Mouse (Mus musculus): ENCODE data around the gene Olfr1394.
"Not testable (repeated sequence)": the region's sequence is repeated elsewhere in the genome, so short reads cannot be mapped to it uniquely, and the experiment has no call there.

The Olfr1394 gene

DNA sequence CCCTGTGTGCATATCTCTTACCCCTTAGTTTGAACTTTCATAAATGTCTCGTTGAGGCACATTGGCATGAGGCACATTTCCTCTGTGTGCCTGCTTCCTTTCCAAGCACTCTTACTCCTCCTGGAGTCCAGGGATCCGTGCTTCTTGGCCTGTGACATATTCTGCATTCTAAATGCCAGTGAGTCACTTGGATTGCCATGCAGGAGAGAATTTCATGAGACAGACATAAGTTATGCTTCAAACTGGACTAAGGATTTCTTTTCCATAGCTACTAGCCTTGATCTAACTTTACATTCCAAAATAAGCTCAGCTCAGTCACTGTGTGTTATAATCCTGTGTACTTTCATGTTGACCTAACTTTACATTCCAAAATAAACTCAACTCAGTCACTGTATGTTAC lies 36.9 kb downstream of the Olfr1394 start:
- DNase-seq: no peak

DNA sequence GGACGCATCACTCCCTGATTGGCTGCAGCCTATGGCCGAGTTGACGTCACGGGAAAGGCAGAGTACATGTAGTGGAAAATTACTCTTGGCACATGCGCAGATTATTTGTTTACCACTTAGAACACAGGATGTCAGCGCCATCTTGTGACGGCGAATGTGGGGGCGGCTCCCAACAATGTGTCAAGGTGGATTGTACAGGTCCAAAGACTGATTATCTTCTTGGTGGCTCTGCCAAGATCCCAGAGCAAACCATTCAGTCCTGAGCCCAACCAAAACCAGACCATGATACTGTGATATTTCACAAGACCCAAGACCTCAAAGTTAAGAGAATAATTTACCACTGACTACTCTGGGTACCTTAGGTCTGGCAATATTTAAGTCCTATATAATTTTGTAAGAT lies 40.6 kb downstream of the Olfr1394 start:
- not testable (repeated sequence) for DNase-seq

DNA sequence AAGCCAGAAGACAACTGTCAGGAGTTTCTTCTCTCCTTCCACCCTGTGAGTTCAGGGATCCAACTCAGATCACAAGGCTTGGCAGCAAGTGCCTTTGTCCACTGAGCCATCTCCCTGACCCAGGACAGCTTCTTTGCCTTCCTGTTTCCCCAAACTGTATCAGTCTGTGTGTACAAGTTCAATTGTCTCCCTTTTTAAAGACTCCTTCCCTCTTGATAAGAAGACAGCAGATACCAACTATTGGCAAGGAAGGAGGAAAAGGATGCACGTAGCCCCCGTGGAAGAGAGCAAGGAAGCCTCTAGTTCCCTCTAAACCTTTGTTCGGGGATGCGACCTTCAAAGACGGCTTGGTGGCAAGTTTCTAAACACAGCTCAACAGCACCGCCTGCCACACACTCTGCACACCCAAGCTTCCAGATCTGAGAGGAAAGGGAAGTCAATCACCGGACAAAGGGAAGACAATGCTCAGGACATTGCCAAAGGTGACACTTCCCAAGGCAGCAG lies 41.7 kb downstream of the Olfr1394 start:
- DNase-seq: no peak

DNA sequence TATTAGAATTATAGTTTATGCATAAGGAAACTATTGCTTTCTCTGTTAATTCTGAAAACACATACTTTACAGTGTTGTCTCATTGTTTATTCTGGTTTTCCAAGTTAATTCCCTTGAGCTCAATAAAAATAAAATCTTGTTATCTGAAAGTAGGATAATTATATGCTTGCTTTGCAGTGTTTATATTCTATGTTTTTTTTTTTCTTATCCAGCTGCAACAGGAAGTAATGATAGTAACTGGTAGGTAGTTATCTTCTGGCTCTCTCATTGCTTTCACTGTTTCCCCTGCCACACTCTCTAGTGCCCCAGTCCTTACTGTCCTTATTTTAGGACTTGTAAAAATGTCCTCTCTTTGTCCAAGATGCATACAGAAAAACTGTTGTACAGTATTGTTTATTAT lies 46.5 kb downstream of the Olfr1394 start:
- no peak for DNase-seq

DNA sequence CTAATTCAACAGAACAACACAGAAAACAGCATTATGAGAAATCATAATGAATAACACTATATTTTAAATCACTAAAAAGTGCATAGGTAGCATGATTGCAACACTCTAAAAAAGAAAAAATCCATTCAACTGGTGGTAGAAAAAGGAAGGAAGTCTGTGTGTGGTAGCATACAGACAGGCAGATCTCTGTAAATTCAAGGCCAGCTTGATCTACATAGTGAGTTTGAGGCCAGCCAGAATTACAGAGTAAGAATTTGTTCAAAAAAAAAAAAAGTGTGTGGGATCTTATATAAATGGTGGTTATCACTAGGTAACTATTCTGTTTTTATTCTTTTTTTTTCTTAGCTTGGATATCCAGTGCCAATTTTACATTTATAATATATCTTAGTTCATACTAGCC lies 47.0 kb downstream of the Olfr1394 start:
- no peak for DNase-seq

DNA sequence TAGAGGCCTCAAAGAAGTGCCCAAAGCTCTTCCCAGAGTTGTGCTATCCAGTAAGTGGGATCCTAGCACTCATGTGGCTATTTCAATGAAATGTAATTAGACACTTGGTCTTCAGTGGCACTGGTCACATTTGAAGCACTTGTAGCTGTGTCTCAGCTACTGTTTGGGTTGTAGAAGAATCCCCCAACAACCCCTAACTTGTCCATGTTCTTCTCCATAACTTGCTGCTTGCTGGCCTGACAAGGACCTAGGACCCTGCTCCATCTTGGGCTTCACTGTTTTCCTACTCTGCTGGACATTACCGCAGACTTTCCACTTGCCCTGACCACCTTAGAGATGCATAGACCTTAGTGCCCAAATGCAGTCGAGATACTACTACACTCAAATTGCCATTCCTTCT lies 47.9 kb downstream of the Olfr1394 start:
- no peak for DNase-seq

DNA sequence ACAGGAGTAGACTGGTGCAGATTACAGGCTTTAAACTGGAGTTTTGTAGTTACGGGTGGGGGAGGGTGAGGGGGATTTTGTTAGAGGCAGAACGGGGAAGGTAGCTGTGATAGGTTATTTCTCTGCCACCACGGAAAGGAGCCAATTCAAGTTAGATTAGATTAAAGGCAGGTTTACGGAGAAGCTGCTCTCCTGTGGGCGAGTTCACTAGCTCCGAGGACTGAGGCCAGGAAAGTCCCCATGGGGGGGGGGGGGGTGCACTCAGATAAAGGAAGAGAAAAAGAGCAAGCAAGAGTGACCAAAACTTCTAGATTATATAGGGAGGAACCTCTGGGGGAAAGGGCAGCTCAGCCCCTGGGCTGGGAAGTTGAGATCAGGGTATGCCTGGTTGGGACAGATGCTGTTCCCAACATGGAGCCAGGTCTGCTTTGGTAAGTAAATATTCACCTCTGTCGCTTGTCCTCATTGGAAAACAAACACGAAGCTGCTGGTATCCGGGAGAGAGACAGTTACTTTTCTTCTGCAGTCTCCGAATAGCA lies 48.4 kb downstream of the Olfr1394 start:
- DNase-seq: peak; percentile 4

DNA sequence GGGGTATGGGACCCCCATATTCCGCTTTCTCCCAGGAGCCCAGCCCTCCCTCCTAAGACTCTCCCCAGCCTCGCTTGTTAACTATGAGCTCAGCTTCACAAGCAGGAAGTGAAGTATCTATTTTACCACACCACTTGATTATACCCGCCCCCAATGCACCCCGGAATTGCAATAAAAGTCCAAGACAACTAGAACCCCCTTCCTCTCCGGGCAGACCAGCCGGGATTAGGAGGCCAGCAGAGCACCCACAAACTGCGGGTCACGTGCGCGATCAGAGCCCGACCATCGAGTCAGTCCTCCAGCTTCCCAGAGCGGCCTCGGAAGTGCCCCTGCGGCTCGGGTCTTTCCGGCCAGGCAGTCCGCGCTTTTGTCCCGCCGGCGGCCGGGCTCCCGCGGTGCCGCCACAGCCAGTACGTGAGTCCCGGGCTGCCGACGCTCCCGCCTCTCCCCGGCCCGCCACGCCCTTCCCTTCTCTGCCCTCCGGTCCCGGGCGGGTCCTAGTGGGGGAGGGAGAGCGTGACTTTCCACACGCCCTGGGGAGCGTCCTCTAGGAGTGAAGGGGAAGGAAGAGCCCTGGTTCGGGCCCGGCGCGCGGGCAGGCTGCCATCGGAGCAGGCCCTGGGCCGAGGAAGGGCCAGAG lies 49.1 kb downstream of the Olfr1394 start, which contains the start of gene Zfp62:
TSS of gene Zfp62 (plus strand) at position 164 of the 640 bp plus-strand sequence.
- peak; percentile 92 for DNase-seq

DNA sequence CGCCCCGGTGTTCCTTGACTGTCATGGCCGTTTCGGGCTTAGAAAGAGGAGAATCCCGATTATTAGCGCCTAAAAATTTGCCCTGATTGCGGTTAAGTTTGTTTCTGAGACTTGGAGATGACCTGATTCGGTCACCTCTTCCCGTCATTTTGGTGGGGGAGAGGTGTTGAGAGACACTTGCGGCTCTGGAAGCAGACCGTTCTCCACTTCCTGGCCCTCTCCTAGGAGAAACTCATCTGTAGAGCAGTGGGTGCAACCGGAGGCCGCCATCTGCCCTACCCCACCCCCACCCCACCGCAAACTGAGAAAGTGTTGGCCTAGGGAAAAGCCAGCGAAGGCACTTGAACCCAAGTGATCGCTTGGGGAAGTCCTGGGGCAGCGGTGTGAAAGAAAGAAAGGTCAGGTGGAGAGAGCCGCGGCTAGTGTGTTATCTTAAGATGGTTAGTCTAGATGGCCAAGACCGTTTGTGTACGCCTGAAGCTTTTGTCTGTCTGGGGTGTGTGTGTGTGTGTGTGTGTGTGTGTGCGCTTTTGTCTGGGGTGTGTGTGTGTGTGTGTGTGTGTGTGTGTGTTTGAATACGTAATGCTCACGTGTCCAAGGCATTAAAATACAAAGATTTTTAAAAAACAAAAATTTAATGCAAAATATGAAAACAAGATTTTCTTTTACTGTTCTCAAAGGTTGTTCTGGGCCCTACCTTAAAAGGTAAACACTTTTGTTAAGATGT lies 49.8 kb downstream of the Olfr1394 start:
- peak; percentile 36 for DNase-seq

DNA sequence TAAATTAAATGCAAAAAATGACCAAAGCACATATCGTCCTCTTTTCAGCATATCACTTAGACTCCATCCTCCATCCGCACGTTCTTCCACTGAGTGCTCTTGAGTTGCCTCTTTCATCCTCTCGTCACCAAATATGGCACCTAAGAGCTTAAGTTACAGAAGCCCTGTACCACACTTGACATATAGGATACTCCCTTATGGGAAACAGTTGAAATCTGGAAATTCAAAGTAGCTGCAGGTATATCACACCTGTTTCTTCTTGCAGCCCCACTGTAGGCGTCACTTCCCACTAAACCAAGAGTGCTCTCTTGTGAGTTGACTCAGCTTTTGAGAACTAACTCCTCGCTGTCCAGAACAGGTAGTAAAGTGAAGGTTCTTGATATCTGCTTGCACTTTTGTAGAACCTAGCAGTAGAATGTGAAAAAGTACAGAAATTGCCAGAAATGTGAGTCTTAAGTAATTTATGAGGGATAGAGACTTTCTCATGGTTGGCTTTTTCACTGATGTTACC lies 51.0 kb downstream of the Olfr1394 start:
- no peak for DNase-seq

DNA sequence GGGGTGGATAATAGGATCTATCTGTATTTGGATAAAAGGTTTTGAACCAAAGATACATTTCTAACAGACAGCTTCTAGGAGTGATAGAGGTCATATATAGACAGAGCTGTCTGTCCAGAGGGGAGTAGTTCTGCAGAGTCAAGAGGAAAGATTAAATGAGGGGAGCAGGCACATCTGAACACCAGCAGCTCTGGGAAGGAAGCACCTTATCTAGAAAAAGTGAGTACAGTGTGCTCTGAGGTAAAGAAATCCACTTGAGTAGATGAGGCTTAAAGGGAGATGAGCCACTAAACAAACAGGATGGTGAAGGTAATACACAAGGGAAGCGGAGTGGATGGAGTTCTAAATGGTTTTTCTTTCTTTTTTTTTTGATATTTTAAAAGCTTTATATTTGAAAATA lies 53.3 kb downstream of the Olfr1394 start:
- no peak for DNase-seq

Data from right cerebral cortex, postnatal 4 days (tissue).